Mouse (Mus musculus) urinary bladder, postnatal 14 days (tissue): ENCODE data around the gene Rab8b.
"Not testable (repeated sequence)": the region's sequence is repeated elsewhere in the genome, so short reads cannot be mapped to it uniquely, and the experiment has no call there.

Source experiments
- DNase-seq: peaks from one replicate; pipeline ENCODE4 v3.0.0; 2021; ENCODE audit warnings: low spot score

Gene Rab8b

DNA sequence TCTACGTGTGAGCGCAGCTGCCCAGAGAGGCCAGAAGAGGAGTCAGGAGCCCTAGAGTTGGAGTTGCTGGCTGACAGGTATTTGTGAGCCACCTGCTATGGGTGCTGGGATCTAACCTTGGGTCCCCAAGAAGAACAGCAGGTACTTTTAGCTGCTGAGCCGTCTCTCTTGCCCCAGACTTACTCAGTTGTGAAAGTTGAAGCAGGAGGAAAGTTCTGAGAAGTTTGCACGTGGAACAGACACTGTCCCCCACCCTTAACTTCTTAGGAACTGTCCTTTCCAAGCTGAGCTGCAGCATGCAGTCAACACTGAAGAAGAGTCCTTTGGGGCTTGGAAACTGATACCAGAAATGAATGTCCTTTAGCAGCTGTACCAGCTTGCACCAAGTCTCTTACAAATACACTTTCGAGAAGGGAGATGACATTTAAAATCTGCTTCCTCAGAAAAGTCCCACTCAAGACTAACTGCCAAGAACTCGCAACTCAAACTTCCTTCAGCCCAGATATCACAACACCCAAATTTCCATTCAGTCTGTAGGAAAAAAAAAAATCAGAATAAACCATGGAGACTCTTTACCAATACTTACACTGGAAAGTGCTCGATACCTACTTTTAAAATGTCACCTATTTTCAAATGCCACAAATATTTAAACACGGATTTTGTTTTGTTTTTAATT lies 2.1 kb downstream of the Rab8b start:
- no peak for DNase-seq

GRCm38 (mm10) chr9:66915869-66916785 lies 3.4 kb downstream of the Rab8b start:
- no peak for DNase-seq

DNA sequence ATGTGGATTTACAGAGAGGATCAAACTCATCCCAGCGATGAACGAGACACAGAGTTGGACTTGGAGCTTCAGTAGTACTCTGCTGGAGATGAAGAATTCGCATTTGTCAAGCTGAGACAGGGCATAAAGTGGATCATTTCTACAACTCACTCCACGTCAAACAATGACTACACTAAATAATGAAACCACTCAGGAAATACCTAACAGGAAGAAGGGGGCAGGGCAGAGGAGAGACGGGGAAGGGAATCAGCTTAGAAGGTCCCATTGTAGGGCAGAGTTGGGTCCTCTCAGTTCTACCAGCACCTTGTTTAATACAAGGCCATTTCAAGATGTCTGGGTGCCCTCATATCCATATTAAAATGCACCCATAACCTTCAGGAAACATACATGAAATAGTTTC lies 4.1 kb downstream of the Rab8b start:
- DNase-seq = no peak

- DNase-seq = no peak
Observed at GRCm38 (mm10) chr9:66914540-66914939, 4.9 kb downstream of the Rab8b start.

GRCm38 (mm10) chr9:66913254-66913934 lies 6.1 kb downstream of the Rab8b start:
- not testable (repeated sequence) for DNase-seq

DNA sequence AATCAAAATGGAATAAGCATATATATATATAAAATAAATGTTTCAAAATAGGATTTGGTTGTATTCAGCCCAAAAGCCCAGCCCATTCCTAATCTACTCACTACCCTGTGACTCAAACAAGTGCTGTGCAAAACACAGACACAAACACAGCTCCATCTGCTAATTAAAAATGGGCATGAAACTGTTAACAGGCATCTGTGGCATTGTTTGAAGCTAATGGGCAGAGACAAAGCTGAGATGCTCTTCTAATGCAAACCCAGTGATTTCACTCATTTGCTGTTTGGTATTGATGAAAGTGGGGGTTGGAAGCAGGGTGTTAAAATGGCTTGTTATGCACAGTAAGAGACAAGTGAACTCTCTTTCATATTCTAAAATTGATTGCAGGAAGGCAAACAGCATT lies 7.2 kb downstream of the Rab8b start:
- no peak for DNase-seq

GRCm38 (mm10) chr9:66910677-66911076 lies 8.8 kb downstream of the Rab8b start:
- DNase-seq = no peak

DNA sequence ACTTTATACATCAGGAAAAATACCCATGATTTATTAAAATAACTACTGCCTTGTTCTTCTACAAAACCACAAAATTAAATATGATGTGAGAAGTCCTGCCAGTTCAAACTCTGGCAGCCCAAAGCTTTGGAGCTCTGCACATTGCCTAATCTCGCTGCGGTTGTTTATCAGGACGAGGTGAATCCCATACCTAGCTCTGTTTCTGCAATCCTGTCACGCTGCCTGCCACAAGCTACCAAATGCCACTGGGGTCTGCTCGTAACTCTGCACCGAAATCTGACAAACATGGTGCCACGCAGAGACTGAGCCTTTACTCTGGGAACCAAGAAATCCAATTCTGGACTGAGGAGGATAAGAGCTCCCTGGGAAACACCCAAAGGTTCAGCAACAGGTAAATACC lies 9.6 kb downstream of the Rab8b start:
- no peak for DNase-seq

DNA sequence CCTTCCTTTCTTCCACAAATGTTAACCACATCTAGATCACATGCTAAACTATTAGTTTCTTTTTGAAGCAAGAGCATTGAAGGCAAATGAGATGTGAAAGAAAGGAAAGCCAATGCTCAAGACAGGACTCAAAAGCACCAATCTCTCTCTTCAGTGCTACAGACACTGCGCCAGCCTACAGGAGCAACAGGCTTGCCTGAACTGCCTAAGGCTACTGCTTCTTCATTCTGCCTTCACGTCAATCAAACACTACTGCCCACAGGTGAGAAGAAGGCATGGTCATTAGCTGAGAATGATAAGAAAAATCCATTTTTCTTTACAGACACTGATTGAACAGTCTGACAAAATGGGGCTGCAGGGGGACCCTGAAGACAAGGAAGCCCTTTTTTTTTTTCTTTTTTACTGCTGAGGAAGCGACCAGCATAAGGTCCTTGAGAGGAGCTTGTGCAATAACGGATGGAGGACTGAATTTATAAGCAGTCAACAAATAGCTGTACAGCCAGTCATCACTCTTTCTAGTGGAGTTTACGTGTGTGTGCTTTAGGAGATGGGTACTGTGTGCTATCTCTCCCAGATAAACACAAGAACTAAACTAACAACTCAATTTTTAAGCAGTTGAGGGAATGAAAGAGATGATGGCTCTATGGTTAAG lies 11.6 kb downstream of the Rab8b start:
- DNase-seq = no peak

- no peak for DNase-seq
Observed at GRCm38 (mm10) chr9:66907126-66907525, 12.4 kb downstream of the Rab8b start.

- peak; percentile 14 for DNase-seq
Observed at GRCm38 (mm10) chr9:66905990-66906389, 13.5 kb downstream of the Rab8b start.

GRCm38 (mm10) chr9:66899526-66899925 lies 20.0 kb downstream of the Rab8b start:
- DNase-seq = no peak

GRCm38 (mm10) chr9:66899072-66899471 lies 20.4 kb downstream of the Rab8b start:
- no peak for DNase-seq

- DNase-seq = no peak
Observed at GRCm38 (mm10) chr9:66897851-66898250, 21.6 kb downstream of the Rab8b start.

GRCm38 (mm10) chr9:66896951-66897350 lies 22.5 kb downstream of the Rab8b start:
- DNase-seq = no peak

DNA sequence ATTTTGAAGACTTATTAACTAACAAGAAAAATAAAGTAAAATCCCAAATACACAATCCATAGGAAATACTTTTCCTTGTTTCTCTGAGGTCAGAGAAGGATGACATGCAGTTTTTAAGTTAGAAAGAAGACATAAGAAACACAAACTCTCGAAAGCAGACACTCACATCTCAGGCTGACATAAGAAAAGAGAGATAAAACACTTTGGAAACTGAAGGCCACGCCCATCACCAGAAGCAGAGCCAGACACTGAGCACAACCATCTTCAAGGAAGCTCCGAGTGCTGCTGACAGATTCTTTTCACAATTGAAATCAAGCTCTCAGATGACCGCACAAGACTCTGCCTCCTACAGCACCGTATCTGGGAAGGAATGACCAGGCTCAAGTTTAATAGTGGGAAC lies 23.5 kb downstream of the Rab8b start:
- no peak for DNase-seq

GRCm38 (mm10) chr9:66895035-66895779 lies 24.3 kb downstream of the Rab8b start:
- DNase-seq = peak; percentile 26

DNA sequence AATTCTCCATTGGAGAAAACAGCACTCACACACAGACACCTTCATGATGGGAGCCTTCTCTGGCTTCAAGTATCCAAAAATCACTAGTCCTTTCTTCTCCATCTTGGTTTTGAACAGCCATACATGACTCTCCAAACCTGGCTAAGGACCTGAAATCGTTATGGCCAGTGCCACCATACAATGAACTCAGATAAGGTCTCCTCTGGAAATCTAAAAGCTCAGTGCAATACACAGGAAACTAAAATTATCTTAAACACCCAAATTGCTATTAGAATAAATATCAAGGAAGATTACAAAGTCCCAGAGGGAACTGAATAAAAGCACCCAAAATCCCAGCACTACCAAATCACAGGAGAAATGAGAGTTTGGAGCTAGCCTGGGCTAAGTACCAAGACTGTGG lies 25.1 kb downstream of the Rab8b start:
- DNase-seq = no peak

DNA sequence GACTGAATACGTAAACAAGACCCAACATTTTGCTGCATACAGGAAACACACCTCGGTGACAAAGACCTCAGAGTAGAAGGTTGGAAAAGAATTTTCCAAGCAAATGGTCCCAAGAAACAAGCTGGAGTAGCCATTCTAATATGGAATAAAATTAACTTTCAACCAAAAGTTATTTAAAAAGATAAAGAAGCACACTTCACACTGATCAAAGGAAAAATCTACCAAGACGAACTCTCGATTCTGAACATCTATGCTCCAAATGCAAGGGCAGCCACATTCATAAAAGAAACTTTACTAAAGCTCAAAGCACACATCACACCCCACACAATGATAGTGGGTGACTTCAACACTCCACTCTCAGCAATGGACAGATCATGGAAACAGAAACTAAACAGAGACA lies 27.0 kb downstream of the Rab8b start:
- DNase-seq = not testable (repeated sequence)

DNA sequence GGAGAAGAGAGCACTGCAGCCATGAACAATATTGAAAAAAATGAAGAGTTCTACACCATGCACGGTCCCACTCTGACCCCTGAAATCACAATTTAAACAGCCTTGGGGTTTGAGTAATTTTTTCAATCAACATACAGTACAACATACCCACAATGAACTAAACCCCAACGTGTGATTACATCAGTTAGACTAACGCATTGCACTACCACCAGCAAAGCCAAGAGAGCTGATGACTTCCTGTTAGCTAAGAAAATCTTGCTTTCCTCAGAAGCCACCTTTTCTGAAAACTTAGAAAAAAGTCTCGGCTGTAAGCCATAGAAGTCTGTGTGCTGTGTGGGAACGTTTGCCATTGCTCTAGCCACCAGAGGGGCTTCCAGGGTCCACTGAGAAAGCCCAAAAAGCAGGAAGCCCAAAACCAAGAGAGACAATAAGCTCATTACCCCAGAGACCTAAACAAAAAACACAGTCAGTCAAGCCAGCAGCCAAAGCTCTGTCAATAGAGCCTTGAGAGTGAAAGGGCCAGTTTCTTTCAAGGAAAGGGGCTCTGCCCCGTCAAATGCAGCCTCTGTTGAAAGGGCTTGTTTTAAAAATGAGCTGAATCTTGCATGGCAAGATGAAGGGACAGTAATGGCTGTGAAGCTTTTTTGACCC lies 31.4 kb downstream of the Rab8b start:
- DNase-seq = no peak

DNA sequence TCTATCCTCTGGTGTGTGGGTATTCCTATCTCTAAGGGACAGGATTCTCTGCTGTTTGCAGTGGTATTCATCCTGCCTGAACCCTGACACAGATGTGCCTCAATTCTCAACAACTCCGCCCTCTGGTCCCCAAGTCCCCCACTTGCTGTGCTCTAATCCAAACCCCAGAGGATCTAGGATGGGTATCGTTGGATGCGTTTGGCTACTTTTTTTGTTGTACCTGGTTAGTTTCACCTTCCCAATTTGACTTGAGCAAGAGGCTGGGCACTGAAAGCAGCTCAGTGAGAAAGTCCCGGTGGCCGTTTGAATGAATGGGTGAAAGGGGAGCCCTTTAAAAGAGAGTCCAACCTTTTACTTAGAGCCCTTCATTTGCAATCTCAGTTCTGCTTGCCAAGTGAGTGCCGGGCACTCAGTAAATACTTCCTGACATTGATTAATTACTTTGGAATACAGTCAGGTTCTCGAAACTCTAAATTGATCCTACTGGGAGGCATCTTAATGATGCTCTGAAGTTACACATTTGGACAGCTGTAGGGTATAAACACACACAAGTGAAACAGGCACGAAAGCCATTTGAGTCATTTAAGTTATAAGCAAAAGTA lies 32.1 kb downstream of the Rab8b start:
- no peak for DNase-seq
